Mouse (Mus musculus): ENCODE measurements around the gene Nectin2. TPM values are rescaled to one million over a fixed set of nuclear protein-coding genes. Genes with fewer than 3 reads are reported as not detected.

The Nectin2 gene
- polyA plus RNA-seq (2014; fragmentation: Illumina TruSeq; extraction: RNeasy Lipid Tissue Mini Kit (QIAGEN cat#74804); ENCODE audit: low read depth, low replicate concordance) = 5.2 TPM

DNA sequence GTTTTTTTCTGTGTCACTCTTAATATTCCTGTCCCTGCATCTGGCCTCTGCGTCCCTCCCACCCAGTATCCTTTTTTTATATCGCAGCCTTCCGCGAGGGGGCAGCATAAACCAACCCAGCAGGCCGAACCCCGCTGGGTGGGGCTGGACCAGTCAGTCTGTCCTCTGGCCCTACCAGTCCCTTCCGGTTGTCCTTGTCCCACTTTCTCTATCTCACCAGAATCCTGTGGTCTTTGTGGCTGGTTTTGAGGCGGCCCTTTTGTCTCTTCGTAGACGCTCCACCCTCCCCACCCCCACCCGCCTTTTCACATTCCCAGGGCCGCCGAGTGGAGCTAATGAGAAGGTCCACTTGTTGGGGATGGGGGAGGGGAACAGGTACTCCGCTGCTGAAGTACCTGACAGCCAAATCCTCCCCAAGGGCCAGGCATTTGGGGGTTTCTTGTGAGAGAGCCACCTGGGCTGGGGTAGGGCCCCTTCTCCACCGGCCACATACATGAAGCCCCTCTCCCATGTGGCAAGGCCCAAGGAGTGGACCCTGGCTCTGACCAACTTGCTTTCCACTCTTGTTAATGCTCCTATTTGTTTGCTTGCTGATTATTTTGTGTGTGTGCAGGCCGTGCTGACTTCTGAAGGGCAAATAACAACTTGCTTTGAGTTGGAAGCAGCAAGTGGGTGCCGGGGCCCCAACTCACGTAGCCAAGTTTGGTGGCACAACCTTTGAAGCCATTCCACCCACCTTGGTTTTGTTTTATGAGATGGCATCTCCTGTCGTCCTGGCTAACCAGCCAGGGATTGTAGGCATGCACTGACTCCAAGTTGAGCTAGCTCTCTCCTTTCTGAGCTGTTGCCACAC, at the start of gene Nectin2:
Nectin2 (minus strand) TSS at position 267 of the 853 bp plus-strand sequence.

DNA sequence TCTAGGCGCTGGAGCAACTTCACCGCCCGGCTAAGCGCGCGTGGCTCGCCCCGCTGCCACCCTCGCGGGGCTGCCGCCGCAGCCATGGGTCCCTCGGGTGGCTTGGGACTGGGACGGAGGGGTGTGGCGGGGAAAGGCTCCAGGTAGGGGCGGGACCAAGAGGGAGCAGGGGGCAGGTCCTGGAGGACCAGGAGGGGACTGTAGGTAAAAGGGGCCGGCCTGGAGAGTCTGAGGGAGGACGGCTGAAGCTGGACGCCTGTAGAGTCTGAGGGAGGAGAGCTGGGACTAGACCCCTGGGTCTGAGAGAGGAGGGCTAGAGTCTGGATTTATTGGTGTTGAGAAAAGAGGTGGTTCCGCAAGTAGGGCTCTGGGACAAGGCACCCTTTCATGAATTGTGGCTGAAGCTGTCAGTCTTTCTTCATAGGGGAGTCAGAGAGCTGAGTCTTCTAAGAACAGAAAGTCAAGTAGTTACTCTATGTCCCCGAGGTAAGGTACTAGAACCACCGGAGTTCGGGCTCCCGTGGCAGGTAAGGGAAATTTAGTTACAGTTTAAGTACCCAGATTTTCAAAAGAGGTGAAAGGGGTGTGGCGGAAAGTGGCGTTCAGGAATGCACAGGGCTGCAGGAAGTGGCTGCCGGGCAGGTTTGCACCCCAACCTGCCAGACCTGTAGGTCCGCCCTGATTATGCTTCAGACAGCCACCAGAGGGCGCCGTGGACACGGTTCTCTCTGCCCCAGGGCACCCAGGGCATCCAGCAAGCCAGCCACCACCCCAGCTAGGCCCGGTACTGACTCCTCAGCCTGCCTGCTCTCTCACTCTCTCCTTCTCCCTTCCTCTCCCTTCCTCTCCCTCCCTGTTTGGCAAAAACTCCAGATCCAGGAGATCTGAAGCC, 46.7 kb upstream of the Nectin2 start, which contains the start of gene Cblc:
Cblc (minus strand) TSS at position 113 of the 892 bp plus-strand sequence.

DNA sequence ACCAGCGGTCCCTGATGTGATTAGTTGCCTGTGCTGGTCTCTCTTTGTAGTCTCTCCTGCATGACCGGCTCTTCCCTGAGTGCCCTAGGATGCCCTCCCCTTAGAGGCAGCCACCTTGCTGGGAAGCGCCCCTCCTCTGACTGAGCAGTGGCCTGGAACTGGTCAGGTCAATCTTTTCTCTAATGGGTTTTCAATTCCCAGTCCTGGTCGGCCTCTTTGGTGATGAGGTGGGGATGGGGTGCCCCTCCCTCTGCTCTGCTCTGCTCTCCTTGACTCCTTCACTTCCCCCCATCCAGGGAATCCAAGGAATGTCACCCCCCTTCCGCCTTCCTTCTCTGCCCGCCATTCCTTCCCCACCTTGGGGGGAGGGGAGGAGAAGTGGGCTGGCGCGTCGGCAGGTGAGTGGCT, 20.7 kb upstream of the Nectin2 start, which contains the start of gene Bcam:
Bcam (minus strand) TSS at position 33 of the 408 bp plus-strand sequence.

DNA sequence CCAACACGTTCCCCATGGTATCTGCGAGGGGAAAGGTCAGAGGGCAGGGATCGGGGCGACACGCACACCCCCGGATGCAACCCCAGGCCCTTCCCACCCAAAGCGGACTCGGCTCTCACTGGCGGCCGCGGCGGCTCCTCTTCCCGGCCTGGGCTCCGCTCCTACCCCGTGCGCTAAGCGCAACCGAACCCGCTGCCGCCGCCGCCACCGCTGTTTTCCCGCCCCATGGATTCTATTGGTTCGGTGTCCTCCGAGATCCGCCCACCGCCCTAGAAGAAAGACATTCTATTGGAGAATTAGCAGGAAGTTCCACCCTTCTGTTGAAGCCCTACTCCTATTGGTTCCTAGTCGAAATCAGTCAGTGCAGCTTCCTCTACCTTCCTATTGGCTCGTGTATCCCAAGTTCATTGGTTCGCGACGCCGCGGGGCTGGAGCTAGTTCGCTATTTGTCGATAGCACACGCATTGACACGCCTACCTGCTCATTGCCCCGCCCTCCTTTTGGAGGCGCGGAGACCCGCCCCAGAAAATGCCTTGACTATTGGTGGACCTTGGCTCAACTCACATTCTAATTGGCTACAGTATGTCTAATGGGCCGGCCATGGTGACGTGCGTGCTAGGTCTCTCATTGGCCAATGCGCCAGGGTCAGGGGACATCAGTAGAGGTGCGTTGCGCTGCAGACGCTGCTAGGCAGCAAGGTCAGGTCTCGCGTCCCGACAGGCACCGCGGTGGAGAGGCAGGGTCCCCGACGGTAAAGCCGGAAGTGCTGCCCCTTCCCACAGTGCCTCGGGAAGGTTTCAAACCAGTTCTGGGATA, 34.8 kb downstream of the Nectin2 start, which contains the start of gene Tomm40:
Tomm40 (minus strand) TSS at position 200 of the 816 bp plus-strand sequence.

DNA sequence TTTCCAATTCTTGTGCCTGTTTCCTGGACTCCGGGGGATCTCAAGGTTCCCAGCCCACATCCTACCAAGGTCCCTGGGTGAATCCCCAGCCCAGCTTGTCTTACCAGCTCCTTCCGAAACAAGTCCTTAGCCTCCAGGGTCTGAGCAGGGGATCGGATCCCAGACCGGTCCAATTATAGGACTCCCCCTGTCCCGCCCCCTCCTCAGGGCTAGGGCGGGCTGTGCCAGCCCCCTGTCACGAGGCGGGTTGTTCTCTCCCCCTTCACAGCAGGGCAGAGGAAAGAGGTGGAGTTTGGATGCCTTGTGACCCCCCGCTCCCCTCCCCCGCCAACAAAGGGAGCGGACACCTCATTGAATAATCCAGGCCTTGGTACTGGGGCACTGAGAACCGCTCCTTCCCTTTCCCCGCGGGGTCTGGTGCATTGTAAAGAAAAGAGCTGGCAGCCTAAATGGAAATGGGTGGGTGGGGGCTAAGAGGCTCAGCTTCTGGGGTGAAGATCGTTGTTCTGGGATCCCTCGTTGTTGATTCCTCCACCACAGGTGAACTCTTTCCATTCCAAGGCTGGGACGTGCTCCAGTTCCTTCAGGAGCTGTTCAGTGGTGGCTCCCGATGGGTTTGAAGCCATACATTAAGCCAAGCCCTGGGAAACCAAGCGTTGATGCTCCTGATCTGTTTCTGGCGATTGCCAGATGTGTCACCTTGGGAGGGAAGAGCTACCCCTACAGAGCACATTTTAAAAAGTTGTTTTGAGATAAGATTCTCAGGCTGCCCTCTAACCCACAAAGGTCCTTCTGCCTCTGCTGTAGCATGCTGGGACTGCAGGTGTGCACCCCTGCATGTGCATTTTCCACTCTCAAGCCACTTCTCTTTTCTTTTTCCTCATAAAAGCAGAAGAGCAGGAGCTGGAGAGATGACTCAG, 51.1 kb downstream of the Nectin2 start, which contains the start of gene Apoe:
Apoe (minus strand) TSS at position 282 of the 920 bp plus-strand sequence.

DNA sequence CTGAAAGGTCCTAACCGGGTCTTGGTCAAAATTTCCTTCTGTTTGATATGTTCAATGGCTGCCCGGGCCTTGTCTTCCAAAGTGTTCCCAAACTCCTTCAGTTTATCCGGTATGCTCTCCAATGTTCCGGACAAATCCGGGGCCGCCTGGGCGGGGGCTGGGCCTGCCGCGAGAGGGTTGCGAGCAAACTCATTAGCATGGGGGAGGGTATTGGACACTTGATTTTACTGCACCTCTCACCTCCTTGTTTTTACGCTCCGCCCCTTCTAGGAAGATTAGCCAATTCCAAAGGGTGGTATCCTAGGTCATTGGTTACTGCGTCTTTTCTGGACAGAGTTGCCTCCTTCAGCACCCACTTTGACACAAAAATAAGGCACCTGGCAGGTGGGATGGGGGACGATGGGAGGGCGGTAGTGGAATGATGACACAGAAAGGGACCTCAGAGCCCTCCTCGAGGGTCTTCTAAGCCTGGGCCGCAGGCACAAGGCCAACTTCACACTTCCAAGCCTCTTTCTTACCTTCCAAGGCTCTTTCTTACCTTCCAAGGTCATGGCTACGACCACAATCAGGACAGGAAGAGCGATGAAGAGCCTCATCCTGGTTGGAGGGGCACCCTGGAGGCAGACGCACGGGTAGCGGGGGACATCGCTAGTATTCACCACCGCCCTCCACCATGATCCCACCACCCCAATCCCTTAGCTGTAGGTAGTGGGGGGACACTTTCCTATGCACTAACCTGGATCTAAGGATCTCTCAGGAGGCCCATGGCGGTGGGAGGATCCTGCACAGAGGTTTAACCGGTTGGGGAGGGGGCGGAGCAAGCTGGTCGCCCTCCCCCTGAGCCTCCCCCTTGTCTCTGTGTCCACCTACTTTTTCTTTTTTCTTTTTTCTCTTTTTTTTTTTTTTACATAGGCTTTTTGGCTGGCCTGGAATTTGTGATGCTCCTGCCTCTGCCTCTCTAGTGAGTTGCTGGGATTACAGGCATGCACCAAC, 58.1 kb downstream of the Nectin2 start, which contains the start of gene Apoc1:
Apoc1 (minus strand) TSS at position 788 of the 993 bp plus-strand sequence.

DNA sequence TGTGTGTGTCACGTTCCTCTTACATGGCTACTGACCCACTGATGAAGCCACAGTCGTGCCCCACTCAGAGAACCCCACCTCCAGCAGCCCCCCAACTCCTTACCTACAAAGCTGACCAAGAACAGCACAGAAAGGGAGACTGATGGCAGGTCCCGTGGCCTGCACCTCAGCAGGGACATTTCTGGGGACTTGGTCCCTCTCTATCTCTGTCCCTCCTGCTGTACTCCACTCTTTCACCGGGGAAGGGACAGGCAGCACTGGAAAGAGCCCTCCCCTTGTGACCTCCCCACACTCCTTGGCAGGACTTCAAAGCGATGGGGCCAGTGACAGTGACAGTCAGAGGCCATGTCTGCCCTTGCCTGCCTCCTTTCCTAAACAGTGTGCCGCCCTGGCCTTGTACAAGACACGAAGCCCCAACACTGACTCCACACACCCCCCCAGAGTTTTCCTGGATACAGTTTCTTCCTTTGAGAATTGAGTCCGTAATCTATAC, 69.0 kb downstream of the Nectin2 start, which contains the start of the genes Gm44805 and Apoc4:
Gm44805 (minus strand) TSS at position 222 of the 493 bp plus-strand sequence.
Apoc4 (minus strand) TSS at position 278 of the 493 bp plus-strand sequence.

DNA sequence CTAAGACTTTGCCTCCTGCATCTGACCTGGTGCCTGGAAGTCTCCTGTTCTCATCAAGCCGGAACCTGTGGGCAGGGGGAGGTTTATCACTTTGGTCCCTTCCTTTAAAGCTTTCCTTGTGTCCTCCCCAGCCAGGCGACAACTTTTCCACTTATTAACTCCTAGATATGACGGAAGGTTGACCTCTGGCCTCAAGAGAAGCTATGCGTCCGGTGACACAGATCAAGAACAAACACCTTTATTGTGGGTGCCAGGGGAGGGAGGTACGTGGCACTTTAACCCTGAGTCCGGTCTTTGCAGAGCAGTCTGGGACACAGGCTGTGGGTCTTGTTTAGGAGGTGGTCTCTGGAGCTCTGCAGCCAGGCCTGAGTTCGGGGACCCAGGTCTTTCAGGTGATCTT, 72.4 kb downstream of the Nectin2 start, which contains the start of gene Apoc2:
Apoc2 (minus strand) TSS at position 70 of the 400 bp plus-strand sequence.

Other genes with a start within 250 kb of the Nectin2 start
- gene Bloc1s3, start 242.1 kb downstream of the Nectin2 start, polyA plus RNA-seq (2014; fragmentation: Illumina TruSeq; extraction: RNeasy Lipid Tissue Mini Kit (QIAGEN cat#74804); ENCODE audit: low read depth, low replicate concordance) = 4.9 TPM
- gene Trappc6a, start 242.1 kb downstream of the Nectin2 start, polyA plus RNA-seq (2014; fragmentation: Illumina TruSeq; extraction: RNeasy Lipid Tissue Mini Kit (QIAGEN cat#74804); ENCODE audit: low read depth, low replicate concordance) = not detected
- gene Nkpd1, start 232.6 kb downstream of the Nectin2 start, polyA plus RNA-seq (2014; fragmentation: Illumina TruSeq; extraction: RNeasy Lipid Tissue Mini Kit (QIAGEN cat#74804); ENCODE audit: low read depth, low replicate concordance) = not detected
- gene Ppp1r37, start 187.4 kb downstream of the Nectin2 start, polyA plus RNA-seq (2014; fragmentation: Illumina TruSeq; extraction: RNeasy Lipid Tissue Mini Kit (QIAGEN cat#74804); ENCODE audit: low read depth, low replicate concordance) = 0.66 TPM
- not detected for gene Zfp296, start 173.2 kb downstream of the Nectin2 start, polyA plus RNA-seq (2014; fragmentation: Illumina TruSeq; extraction: RNeasy Lipid Tissue Mini Kit (QIAGEN cat#74804); ENCODE audit: low read depth, low replicate concordance)
- gene Gemin7, start 172.9 kb downstream of the Nectin2 start, polyA plus RNA-seq (2014; fragmentation: Illumina TruSeq; extraction: RNeasy Lipid Tissue Mini Kit (QIAGEN cat#74804); ENCODE audit: low read depth, low replicate concordance) = 12.7 TPM
- gene Clasrp, start 146.0 kb downstream of the Nectin2 start, polyA plus RNA-seq (2014; fragmentation: Illumina TruSeq; extraction: RNeasy Lipid Tissue Mini Kit (QIAGEN cat#74804); ENCODE audit: low read depth, low replicate concordance) = 7.1 TPM
- 5.0 TPM for gene Relb, start 121.0 kb downstream of the Nectin2 start, polyA plus RNA-seq (2014; fragmentation: Illumina TruSeq; extraction: RNeasy Lipid Tissue Mini Kit (QIAGEN cat#74804); ENCODE audit: low read depth, low replicate concordance)
- 24.0 TPM for gene Clptm1, start 85.5 kb downstream of the Nectin2 start, polyA plus RNA-seq (2014; fragmentation: Illumina TruSeq; extraction: RNeasy Lipid Tissue Mini Kit (QIAGEN cat#74804); ENCODE audit: low read depth, low replicate concordance)
- gene Apoc2, start 72.5 kb downstream of the Nectin2 start, polyA plus RNA-seq (2014; fragmentation: Illumina TruSeq; extraction: RNeasy Lipid Tissue Mini Kit (QIAGEN cat#74804); ENCODE audit: low read depth, low replicate concordance) = not detected
- 0.98 TPM for gene Gm44805, start 69.1 kb downstream of the Nectin2 start, polyA plus RNA-seq (2014; fragmentation: Illumina TruSeq; extraction: RNeasy Lipid Tissue Mini Kit (QIAGEN cat#74804); ENCODE audit: low read depth, low replicate concordance)
- gene Apoc4, start 69.0 kb downstream of the Nectin2 start, polyA plus RNA-seq (2014; fragmentation: Illumina TruSeq; extraction: RNeasy Lipid Tissue Mini Kit (QIAGEN cat#74804); ENCODE audit: low read depth, low replicate concordance) = not detected
- not detected for gene Apoc1, start 57.8 kb downstream of the Nectin2 start, polyA plus RNA-seq (2014; fragmentation: Illumina TruSeq; extraction: RNeasy Lipid Tissue Mini Kit (QIAGEN cat#74804); ENCODE audit: low read depth, low replicate concordance)
- gene Apoe, start 51.3 kb downstream of the Nectin2 start, polyA plus RNA-seq (2014; fragmentation: Illumina TruSeq; extraction: RNeasy Lipid Tissue Mini Kit (QIAGEN cat#74804); ENCODE audit: low read depth, low replicate concordance) = 3.8 TPM
- 0.82 TPM for gene Tomm40, start 35.0 kb downstream of the Nectin2 start, polyA plus RNA-seq (2014; fragmentation: Illumina TruSeq; extraction: RNeasy Lipid Tissue Mini Kit (QIAGEN cat#74804); ENCODE audit: low read depth, low replicate concordance)
- not detected for gene Bcam, start 20.5 kb upstream of the Nectin2 start, polyA plus RNA-seq (2014; fragmentation: Illumina TruSeq; extraction: RNeasy Lipid Tissue Mini Kit (QIAGEN cat#74804); ENCODE audit: low read depth, low replicate concordance)
- gene Cblc, start 46.3 kb upstream of the Nectin2 start, polyA plus RNA-seq (2014; fragmentation: Illumina TruSeq; extraction: RNeasy Lipid Tissue Mini Kit (QIAGEN cat#74804); ENCODE audit: low read depth, low replicate concordance) = 5.7 TPM
- 1.9 TPM for gene Bcl3, start 72.3 kb upstream of the Nectin2 start, polyA plus RNA-seq (2014; fragmentation: Illumina TruSeq; extraction: RNeasy Lipid Tissue Mini Kit (QIAGEN cat#74804); ENCODE audit: low read depth, low replicate concordance)
- gene Gm19345, start 101.5 kb upstream of the Nectin2 start, polyA plus RNA-seq (2014; fragmentation: Illumina TruSeq; extraction: RNeasy Lipid Tissue Mini Kit (QIAGEN cat#74804); ENCODE audit: low read depth, low replicate concordance) = not detected
- not detected for gene Ceacam16, start 110.8 kb upstream of the Nectin2 start, polyA plus RNA-seq (2014; fragmentation: Illumina TruSeq; extraction: RNeasy Lipid Tissue Mini Kit (QIAGEN cat#74804); ENCODE audit: low read depth, low replicate concordance)
- not detected for gene Ceacam19, start 137.5 kb upstream of the Nectin2 start, polyA plus RNA-seq (2014; fragmentation: Illumina TruSeq; extraction: RNeasy Lipid Tissue Mini Kit (QIAGEN cat#74804); ENCODE audit: low read depth, low replicate concordance)
- gene Pvr, start 170.7 kb upstream of the Nectin2 start, polyA plus RNA-seq (2014; fragmentation: Illumina TruSeq; extraction: RNeasy Lipid Tissue Mini Kit (QIAGEN cat#74804); ENCODE audit: low read depth, low replicate concordance) = 27.6 TPM
- gene Igsf23, start 200.3 kb upstream of the Nectin2 start, polyA plus RNA-seq (2014; fragmentation: Illumina TruSeq; extraction: RNeasy Lipid Tissue Mini Kit (QIAGEN cat#74804); ENCODE audit: low read depth, low replicate concordance) = 1.5 TPM
- gene Ceacam20, start 214.9 kb upstream of the Nectin2 start, polyA plus RNA-seq (2014; fragmentation: Illumina TruSeq; extraction: RNeasy Lipid Tissue Mini Kit (QIAGEN cat#74804); ENCODE audit: low read depth, low replicate concordance) = 112 TPM
- 233 TPM for gene Nlrp9b, start 241.0 kb upstream of the Nectin2 start, polyA plus RNA-seq (2014; fragmentation: Illumina TruSeq; extraction: RNeasy Lipid Tissue Mini Kit (QIAGEN cat#74804); ENCODE audit: low read depth, low replicate concordance)

Measured in sigmoid colon, adult 10 weeks (tissue).